Mouse (Mus musculus): ENCODE data around the gene Olfr1480. TPM values are rescaled to one million over a fixed set of nuclear protein-coding genes. Genes with fewer than 3 reads are reported as not detected.

Gene Olfr1480
- polyA plus RNA-seq (2017; shearing (Covaris generic)), result not detected

DNA sequence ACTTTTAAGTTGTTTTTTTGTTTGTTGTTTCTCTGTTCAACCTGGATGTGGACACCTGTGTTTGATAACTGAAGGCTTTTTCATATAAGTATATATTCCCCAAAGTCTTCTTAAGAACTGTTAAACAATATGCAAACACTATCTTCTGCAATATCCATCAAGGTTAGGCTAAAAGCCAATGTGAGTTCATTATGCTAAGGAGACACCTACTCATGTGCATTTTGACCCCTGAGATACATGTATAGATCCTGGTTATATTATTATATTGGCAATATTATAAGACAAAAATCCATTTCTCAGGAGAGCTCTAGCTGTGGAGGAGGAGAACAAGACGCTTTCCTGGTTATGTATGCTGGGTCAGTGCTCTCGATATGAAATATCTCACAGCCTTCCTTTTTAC, at the start of gene Olfr1480:
TSS of gene Olfr1480 (plus strand) at position 301 of the 400 bp plus-strand sequence.

DNA sequence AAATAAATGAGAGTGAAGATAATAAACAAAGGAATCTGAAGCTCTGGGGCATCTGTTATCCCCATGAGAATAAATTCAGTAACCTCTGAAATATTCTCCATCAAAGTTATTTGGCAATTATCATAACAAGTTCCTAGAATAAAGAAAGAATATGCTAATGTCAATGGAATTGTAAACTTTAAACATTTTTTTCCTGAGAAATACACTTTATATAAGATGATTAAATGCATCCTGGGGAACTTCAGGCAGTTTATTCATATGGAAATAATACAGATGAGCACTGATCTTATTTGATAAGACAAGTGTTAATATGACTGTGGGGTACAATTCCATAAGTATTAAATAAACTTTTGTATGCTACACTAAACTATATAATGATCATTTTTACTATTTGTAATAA, 47.6 kb upstream of the Olfr1480 start, which contains the start of gene Olfr1475:
TSS of gene Olfr1475 (minus strand) at position 101 of the 400 bp plus-strand sequence.

DNA sequence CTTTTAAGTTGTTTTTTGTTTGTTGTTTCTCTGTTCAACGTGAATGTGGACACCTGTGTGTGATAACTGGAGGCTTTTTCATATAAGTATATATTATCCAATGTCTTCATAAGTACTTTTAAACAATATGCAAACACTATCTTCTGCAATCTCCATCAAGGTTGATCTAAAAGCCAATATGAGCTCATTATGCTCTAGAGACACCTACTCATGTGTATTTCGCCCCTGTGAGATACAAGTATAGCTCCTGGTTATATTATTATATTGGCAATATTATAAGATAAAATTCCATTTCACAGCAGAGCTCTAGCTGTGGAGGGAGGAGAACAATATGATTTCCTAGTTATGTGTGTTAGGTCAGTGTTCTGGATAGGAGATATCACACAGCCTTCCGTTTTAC, 27.5 kb upstream of the Olfr1480 start, which contains the start of gene Olfr1477:
TSS of gene Olfr1477 (plus strand) at position 301 of the 400 bp plus-strand sequence.

Other genes starting within 250 kb of the Olfr1480 start
- gene Olfr1465, start 212.4 kb upstream of the Olfr1480 start, polyA plus RNA-seq (2017; shearing (Covaris generic)), result not detected
- not detected for gene Olfr1466, start 189.1 kb upstream of the Olfr1480 start, polyA plus RNA-seq (2017; shearing (Covaris generic))
- gene Olfr1467, start 165.7 kb upstream of the Olfr1480 start, polyA plus RNA-seq (2017; shearing (Covaris generic)), result not detected
- gene Olfr1469, start 120.1 kb upstream of the Olfr1480 start, polyA plus RNA-seq (2017; shearing (Covaris generic)), result not detected
- not detected for gene Olfr1471, start 84.5 kb upstream of the Olfr1480 start, polyA plus RNA-seq (2017; shearing (Covaris generic))
- gene Olfr1472, start 71.8 kb upstream of the Olfr1480 start, polyA plus RNA-seq (2017; shearing (Covaris generic)), result not detected
- not detected for gene Olfr1474, start 58.3 kb upstream of the Olfr1480 start, polyA plus RNA-seq (2017; shearing (Covaris generic))
- gene Olfr1475, start 47.7 kb upstream of the Olfr1480 start, polyA plus RNA-seq (2017; shearing (Covaris generic)), result not detected
- gene Olfr1477, start 27.4 kb upstream of the Olfr1480 start, polyA plus RNA-seq (2017; shearing (Covaris generic)), result not detected
- gene Olfr1484, start 55.6 kb downstream of the Olfr1480 start, polyA plus RNA-seq (2017; shearing (Covaris generic)), result not detected
- gene Olfr1487, start 89.5 kb downstream of the Olfr1480 start, polyA plus RNA-seq (2017; shearing (Covaris generic)), result not detected
- gene Olfr1489, start 103.7 kb downstream of the Olfr1480 start, polyA plus RNA-seq (2017; shearing (Covaris generic)), result not detected
- gene Olfr1490, start 123.2 kb downstream of the Olfr1480 start, polyA plus RNA-seq (2017; shearing (Covaris generic)), result not detected
- gene Olfr1491, start 169.4 kb downstream of the Olfr1480 start, polyA plus RNA-seq (2017; shearing (Covaris generic)), result not detected
- gene Olfr1493-ps1, start 195.4 kb downstream of the Olfr1480 start, polyA plus RNA-seq (2017; shearing (Covaris generic)), result not detected
- gene Olfr1494, start 211.8 kb downstream of the Olfr1480 start, polyA plus RNA-seq (2017; shearing (Covaris generic)), result not detected
- not detected for gene Olfr1495, start 236.7 kb downstream of the Olfr1480 start, polyA plus RNA-seq (2017; shearing (Covaris generic))
- gene Olfr1496, start 250.0 kb downstream of the Olfr1480 start, polyA plus RNA-seq (2017; shearing (Covaris generic)), result not detected